Mouse (Mus musculus): Measurements from ENCODE around the gene Gm31571. TPM values are rescaled to one million over a fixed set of nuclear protein-coding genes. Genes with fewer than 3 reads are reported as not detected.
"Not testable (repeated sequence)": the region's sequence is repeated elsewhere in the genome, so short reads cannot be mapped to it uniquely, and the experiment has no call there.

The Gm31571 gene
- not detected in 2 replicates for polyA plus RNA-seq (2012; rRNA removed)

DNA sequence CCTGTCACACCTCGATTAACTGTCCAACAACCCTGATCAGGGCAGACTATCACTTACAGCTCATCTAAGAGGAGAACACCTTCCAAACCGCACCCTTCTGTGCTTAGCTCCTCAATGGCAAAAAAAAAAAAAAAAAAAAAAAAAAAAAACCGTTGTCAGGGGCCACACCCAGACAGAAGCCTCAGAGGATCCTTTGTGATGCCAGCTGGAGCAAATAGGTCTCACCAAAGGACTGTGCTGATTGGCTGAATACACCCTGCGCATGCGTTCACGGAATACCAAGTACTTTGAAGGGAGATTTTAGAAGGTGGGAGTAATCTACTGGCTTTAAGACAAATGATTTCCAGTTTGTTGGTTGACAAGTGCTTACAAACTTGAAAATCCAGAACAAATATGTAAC, at the start of gene Gm31571:
Gene Gm31571, minus strand, starts transcription at position 101 of the 400 bp plus-strand sequence.
- not testable (repeated sequence) for H3K4me1 ChIP-seq (ENCODE audit: control insufficient read depth, insufficient read depth, low read length); H3K4me3 ChIP-seq (replicated peaks; ENCODE audit: extremely low read depth, low read depth, low read length); DNase-seq
- no CpG with 5 or more reads among the region's 6 CpGs for WGBS

All from lung, adult 2 months (tissue).